Mouse (Mus musculus) gonadal fat pad, adult 2 months (tissue): ENCODE results near the gene a. TPM values are rescaled to one million over a fixed set of nuclear protein-coding genes. Genes with fewer than 3 reads are reported as not detected.
"Not testable (repeated sequence)": the region's sequence is repeated elsewhere in the genome, so short reads cannot be mapped to it uniquely, and the experiment has no call there.

Experiments used
- DNase-seq: peaks from one replicate; pipeline ENCODE4 v3.0.0-alpha.2; 2012; ENCODE audit warnings: low read depth
- polyA plus RNA-seq: library from polyadenylated mRNA; depleted of rRNA; stranded (reverse); fragments of >200 nt; gene quantifications from 2 replicates; pipeline ENCODE4 v1.2.3, GENCODE M21; 2012

a gene
- polyA plus RNA-seq, 1 experiment, result 0.39 TPM

GRCm38 (mm10) chr2:154922134-154922533 is 130.9 kb downstream of the a start:
- not testable (repeated sequence) for DNase-seq

- no peak for DNase-seq
These were observed 134.3 kb downstream of the a start for GRCm38 (mm10) chr2:154925411-154926031.

GRCm38 (mm10) chr2:154926843-154927242 is 135.6 kb downstream of the a start:
- DNase-seq, result no peak

GRCm38 (mm10) chr2:154928298-154928697 is 137.1 kb downstream of the a start:
- no peak for DNase-seq

GRCm38 (mm10) chr2:154933884-154934283 is 142.7 kb downstream of the a start:
- no peak for DNase-seq

- no peak for DNase-seq
These were observed 144.9 kb downstream of the a start for GRCm38 (mm10) chr2:154936106-154936505.

GRCm38 (mm10) chr2:154936536-154937155 is 145.4 kb downstream of the a start:
- no peak for DNase-seq

GRCm38 (mm10) chr2:154937547-154938390 is 146.6 kb downstream of the a start:
- DNase-seq, result no peak

GRCm38 (mm10) chr2:154941952-154942351 is 150.8 kb downstream of the a start:
- no peak for DNase-seq

- no peak for DNase-seq
These were observed 151.3 kb downstream of the a start for GRCm38 (mm10) chr2:154942546-154942945.

- no peak for DNase-seq
These were observed 151.9 kb downstream of the a start for GRCm38 (mm10) chr2:154943101-154943500.

GRCm38 (mm10) chr2:154946921-154947320 is 155.7 kb downstream of the a start:
- DNase-seq, result no peak

- DNase-seq, result no peak
These were observed 158.2 kb downstream of the a start for GRCm38 (mm10) chr2:154949352-154949751.

- no peak for DNase-seq
These were observed 158.7 kb downstream of the a start for GRCm38 (mm10) chr2:154949877-154950276.

GRCm38 (mm10) chr2:154950601-154951000 is 159.4 kb downstream of the a start:
- DNase-seq, result no peak

GRCm38 (mm10) chr2:154959486-154959885 is 168.3 kb downstream of the a start:
- no peak for DNase-seq

- DNase-seq, result no peak
These were observed 168.7 kb downstream of the a start for GRCm38 (mm10) chr2:154959909-154960308.

GRCm38 (mm10) chr2:154963176-154963575 is 172.0 kb downstream of the a start:
- DNase-seq, result no peak

GRCm38 (mm10) chr2:154969740-154970397 is 178.7 kb downstream of the a start:
- DNase-seq, result not testable (repeated sequence)

GRCm38 (mm10) chr2:154971919-154972692 is 180.9 kb downstream of the a start:
- DNase-seq, result no peak

- DNase-seq, result no peak
These were observed 181.8 kb downstream of the a start for GRCm38 (mm10) chr2:154972981-154973380.
